Mouse (Mus musculus): ENCODE results near the gene Aox2.

DNA sequence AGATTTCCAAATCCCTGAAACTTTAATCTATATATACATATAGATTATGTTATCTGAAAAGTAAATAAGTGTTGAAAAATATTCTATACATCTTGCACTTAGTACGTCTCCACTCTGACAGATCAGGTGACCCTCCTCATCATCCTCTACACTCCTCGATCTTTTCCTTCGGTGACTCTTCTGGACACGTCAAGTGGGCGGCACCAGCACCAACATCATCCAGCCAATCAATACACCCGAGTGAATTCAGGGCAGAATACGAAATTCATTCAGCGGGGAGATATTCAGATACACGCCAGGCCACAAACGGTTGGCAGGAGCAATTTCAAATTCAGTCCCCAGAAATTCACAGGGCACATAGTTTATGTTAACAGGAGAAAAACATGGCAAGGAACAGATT is 141.9 kb downstream of the Aox2 start:
- TF ChIP-seq CTCF (IDR thresholded peaks at IDR 0.05; ENCODE audit: low read depth, low read length) (no peak), POLR2A (IDR thresholded peaks at IDR 0.05; ENCODE audit: borderline replicate concordance, low read depth, low read length) (no peak)

All from bone marrow macrophage, adult 2 months (primary cell).